ENCODE assay signal across 25 mouse cellular contexts in the genomic region with DNA sequence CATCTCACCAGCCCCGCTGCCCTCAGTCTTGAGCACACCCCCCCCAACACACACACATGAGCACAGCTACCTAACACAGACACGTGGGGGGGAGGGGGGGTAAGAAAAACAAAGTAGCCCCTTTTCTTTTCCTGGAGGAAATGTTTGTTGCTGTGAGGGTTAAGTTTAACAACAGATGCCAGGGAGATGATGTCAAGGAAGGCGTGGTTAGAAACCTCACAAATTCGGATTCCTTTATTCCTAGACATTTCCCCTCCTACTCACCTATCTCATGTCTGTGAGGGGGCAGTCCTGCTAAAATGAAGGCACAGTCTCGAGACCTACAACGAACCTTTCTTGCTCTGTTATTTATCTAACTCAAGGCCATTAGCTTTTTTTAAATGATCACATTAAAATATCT. TPM values are rescaled to one million over a fixed set of nuclear protein-coding genes. Genes with fewer than 3 reads are reported as not detected.
DNase-seq lines count a peak whose midpoint lies in the region; ATAC-seq lines count a peak whose summit lies in the region.
"Had no signal": no experiment of that assay in that cellular context is flagged by ENCODE, and none has a peak within 500 bp of the region (broad histone marks: within the 10 kb centered on the region; RNA-seq: fewer than 3 reads in every experiment).

No protein-coding gene starts in this region.

- no peaks in the 10 kb centered on the region for H3K27me3 ChIP-seq in heart, embryonic 12.5 days (replicated peaks)
- H3K27me3 ChIP-seq in kidney, embryonic 16.5 days (ENCODE audit: insufficient read depth, low read length): no peaks in the 10 kb centered on the region
- H3K27me3 ChIP-seq: forebrain, embryonic 13.5 days; midbrain, embryonic 13.5 days; neural tube, embryonic 15.5 days had no signal

- WGBS in heart, embryonic 12.5 days: 25% methylated on average over 6 of the region's 6 CpGs
- WGBS in kidney, embryonic 16.5 days: 20% methylated on average over 6 of the region's 6 CpGs

- H3K9me3 ChIP-seq in heart, embryonic 12.5 days (replicated peaks): no peaks in the 10 kb centered on the region
- no peaks in the 10 kb centered on the region for H3K9me3 ChIP-seq in kidney, embryonic 16.5 days (ENCODE audit: low read length)
- H3K9me3 ChIP-seq: forebrain, embryonic 13.5 days; midbrain, embryonic 13.5 days; neural tube, embryonic 15.5 days had no signal

- no peak for ATAC-seq in heart, embryonic 12.5 days (ENCODE audit: insufficient number of reproducible peaks, low FRiP score)
- no peak for ATAC-seq in kidney, embryonic 16.5 days (ENCODE audit: low FRiP score, low TSS enrichment)
- ATAC-seq in megakaryocyte-erythroid progenitor cell, adult 5-6 weeks (replicated peaks; ENCODE audit: low FRiP score, low TSS enrichment, poor library complexity, severe bottlenecking): no peak
- no peak for ATAC-seq in cerebellum, adult (ENCODE audit: insufficient number of reproducible peaks, low FRiP score, low TSS enrichment)
- ATAC-seq: forebrain, embryonic 13.5 days; hindbrain, postnatal 0 days; midbrain, embryonic 13.5 days had no signal

- peak overlapping the region; percentile 41; the same call in 1 of the 2 replicates for H3K27ac ChIP-seq in heart, embryonic 12.5 days (ENCODE audit: poor library complexity, severe bottlenecking)
- peak overlapping the region; percentile 61; the same call in 1 of the 2 replicates for H3K27ac ChIP-seq in kidney, embryonic 16.5 days (ENCODE audit: low read length)
- peak overlapping the region; percentile 77; the same call in 1 of the 2 replicates for H3K27ac ChIP-seq in brown adipose tissue, adult 24 weeks (replicated peaks; ENCODE audit: low read depth, low read length)
- H3K27ac ChIP-seq: forebrain, embryonic 13.5 days; hindbrain, postnatal 0 days; liver, embryonic 14.5 days; midbrain, embryonic 13.5 days; neural tube, embryonic 15.5 days had no signal

- peaks cover 15% of the 10 kb centered on the region for H3K4me1 ChIP-seq in heart, embryonic 12.5 days (replicated peaks)
- peaks cover 9% of the 10 kb centered on the region; the same call in 1 of the 2 replicates for H3K4me1 ChIP-seq in kidney, embryonic 16.5 days (ENCODE audit: insufficient read depth, low read length)
- H3K4me1 ChIP-seq in brown adipose tissue, adult 24 weeks (ENCODE audit: control insufficient read depth, insufficient read depth, insufficient read length, low read length): peaks cover 11% of the 10 kb centered on the region
- H3K4me1 ChIP-seq: forebrain, embryonic 13.5 days; midbrain, embryonic 13.5 days; neural tube, embryonic 15.5 days had no signal

- H3K4me2 ChIP-seq in heart, embryonic 12.5 days: no peak overlapping the region
- no peak overlapping the region for H3K4me2 ChIP-seq in kidney, embryonic 16.5 days (replicated peaks; ENCODE audit: low read depth, low read length)
- H3K4me2 ChIP-seq: forebrain, embryonic 13.5 days; midbrain, embryonic 13.5 days; neural tube, embryonic 15.5 days had no signal

- H3K9ac ChIP-seq in heart, embryonic 12.5 days: no peak overlapping the region
- H3K9ac ChIP-seq in kidney, embryonic 16.5 days (replicated peaks; ENCODE audit: low read length): no peak overlapping the region
- H3K9ac ChIP-seq: forebrain, embryonic 13.5 days; liver, embryonic 14.5 days; midbrain, embryonic 13.5 days; neural tube, embryonic 15.5 days had no signal

- no peak for DNase-seq in heart, adult 18-20 months
- DNase-seq in kidney, postnatal 4 days: no peak
- peak; percentile 78 for DNase-seq in 3T3-L1 (ENCODE audit: low read depth, low spot score)
- DNase-seq: cerebellum, postnatal 14 days; embryo, embryonic 11 days; kidney, postnatal 10 days; left cerebral cortex, postnatal 4 days; thymus, adult 18-20 months had no signal

- H3K4me3 ChIP-seq in heart, embryonic 12.5 days: no peak overlapping the region
- no peak overlapping the region for H3K4me3 ChIP-seq in kidney, embryonic 16.5 days (ENCODE audit: low read length)
- H3K4me3 ChIP-seq in brown adipose tissue, adult 24 weeks (ENCODE audit: insufficient read depth, low read depth, low read length): no peak overlapping the region
- H3K4me3 ChIP-seq: forebrain, embryonic 13.5 days; midbrain, embryonic 13.5 days; myocyte; neural tube, embryonic 15.5 days had no signal

- H3K36me3 ChIP-seq in heart, embryonic 12.5 days: peaks cover 16% of the 10 kb centered on the region
- H3K36me3 ChIP-seq in kidney, embryonic 16.5 days (ENCODE audit: insufficient read depth, low read length): peaks cover 9% of the 10 kb centered on the region; the same call in 1 of the 2 replicates
- H3K36me3 ChIP-seq: midbrain, embryonic 13.5 days; neural tube, embryonic 15.5 days had no signal

RNA-seq across cellular contexts. Expression of a gene that starts 13.0 kb away (rescaled TPM):
- 43.4 and 44.1 TPM in 2 replicates for polyA plus RNA-seq in heart, embryonic 12.5 days (2016; fragmentation: Nextera tagmentation; extraction: Ambion mirVana)
- total RNA-seq in heart, adult 18-20 months (2021): 100 to 1,000 TPM in 1 of 2 experiments, 10 to 100 TPM in 1; 78.1 to 100 TPM
- polyA plus RNA-seq in kidney, embryonic 16.5 days (2015; fragmentation: Nextera tagmentation; extraction: Ambion mirVana): 39.8 and 43.6 TPM in 2 replicates
- 93.3 and 95.4 TPM in 2 replicates for polyA plus RNA-seq in brown adipose tissue, adult 24 weeks (2012; ENCODE audit: insufficient read depth, insufficient read length, missing spikeins)
- 25.2 and 31.5 TPM in 2 replicates for total RNA-seq in megakaryocyte-erythroid progenitor cell, adult 5-6 weeks (2014; fragmentation: Nextera tagmentation)
- total RNA-seq in megakaryocyte-erythroid progenitor cell, adult 5-6 weeks (2017): 9.1 and 10.9 TPM in 2 replicates

RNA-seq across cellular contexts. Expression of a gene that starts 27.2 kb away (rescaled TPM):
- 0.47 and 1.7 TPM in 2 replicates for polyA plus RNA-seq in heart, embryonic 12.5 days (2016; fragmentation: Nextera tagmentation; extraction: Ambion mirVana)
- total RNA-seq in heart, adult 18-20 months (2021): 1 to 10 TPM in 1 of 2 experiments, under 1 TPM in 1; 0.25 to 1.4 TPM
- polyA plus RNA-seq in kidney, embryonic 16.5 days (2015; fragmentation: Nextera tagmentation; extraction: Ambion mirVana): 1.1 and 1.3 TPM in 2 replicates
- 0.87 TPM in 1 of 2 replicates, not detected in the other for polyA plus RNA-seq in brown adipose tissue, adult 24 weeks (2012; ENCODE audit: insufficient read depth, insufficient read length, missing spikeins)
- total RNA-seq in megakaryocyte-erythroid progenitor cell, adult 5-6 weeks (2014; fragmentation: Nextera tagmentation): 8.8 and 15.0 TPM in 2 replicates
- total RNA-seq in megakaryocyte-erythroid progenitor cell, adult 5-6 weeks (2017): 9.1 and 16.7 TPM in 2 replicates

RNA-seq across cellular contexts. Expression of a gene that starts 44.5 kb away (rescaled TPM):
- 35.7 and 36.4 TPM in 2 replicates for polyA plus RNA-seq in heart, embryonic 12.5 days (2016; fragmentation: Nextera tagmentation; extraction: Ambion mirVana)
- 10 to 100 TPM; 37.9 to 45.9 TPM for total RNA-seq in heart, adult 18-20 months (2021)
- polyA plus RNA-seq in kidney, embryonic 16.5 days (2015; fragmentation: Nextera tagmentation; extraction: Ambion mirVana): 34.2 and 38.6 TPM in 2 replicates
- 7.8 and 10.0 TPM in 2 replicates for polyA plus RNA-seq in brown adipose tissue, adult 24 weeks (2012; ENCODE audit: insufficient read depth, insufficient read length, missing spikeins)
- 37.3 and 44.4 TPM in 2 replicates for total RNA-seq in megakaryocyte-erythroid progenitor cell, adult 5-6 weeks (2014; fragmentation: Nextera tagmentation)
- total RNA-seq in megakaryocyte-erythroid progenitor cell, adult 5-6 weeks (2017): 31.2 and 39.7 TPM in 2 replicates

RNA-seq across cellular contexts. Expression of a gene that starts 58.5 kb away (rescaled TPM):
- not detected in 2 replicates for polyA plus RNA-seq in heart, embryonic 12.5 days (2016; fragmentation: Nextera tagmentation; extraction: Ambion mirVana)
- total RNA-seq in heart, adult 18-20 months (2021): not detected
- not detected in 2 replicates for polyA plus RNA-seq in kidney, embryonic 16.5 days (2015; fragmentation: Nextera tagmentation; extraction: Ambion mirVana)
- polyA plus RNA-seq in brown adipose tissue, adult 24 weeks (2012; ENCODE audit: insufficient read depth, insufficient read length, missing spikeins): not detected in 2 replicates
- 0.74 TPM in 1 of 2 replicates, not detected in the other for total RNA-seq in megakaryocyte-erythroid progenitor cell, adult 5-6 weeks (2014; fragmentation: Nextera tagmentation)
- total RNA-seq in megakaryocyte-erythroid progenitor cell, adult 5-6 weeks (2017): 1.6 TPM in 1 of 2 replicates, not detected in the other
- total RNA-seq: adrenal gland, postnatal 4 days; layer of hippocampus, adult 8-10 months; left cerebral cortex, adult 18-20 months; left cerebral cortex, postnatal 4 days had no signal
- polyA plus RNA-seq: C2C12; gonadal fat pad, adult 2 months; hindbrain, postnatal 0 days; myocyte; neural tube, embryonic 15.5 days; small intestine, adult 2 months had no signal
